Mouse (Mus musculus): ENCODE results near the gene Tnfrsf13c.

GRCm38 (mm10) chr15:82182311-82182710, 41.9 kb downstream of the Tnfrsf13c start:
- no peak for TF ChIP-seq POLR2A (IDR thresholded peaks at IDR 0.05; ENCODE audit: low read depth, low read length)
- TF ChIP-seq MEF2A (IDR thresholded peaks at IDR 0.05; ENCODE audit: borderline replicate concordance, low read depth, low read length) = no peak
- no peak for TF ChIP-seq CHD2 (IDR thresholded peaks at IDR 0.05; ENCODE audit: low read length)
- peak; percentile 12 to 14; a peak in 2 of 4 replicates for TF ChIP-seq CTCF (conservative IDR thresholded peaks at IDR 0.05 in 1 of 2, IDR thresholded peaks at IDR 0.05 in 1 of 2; ENCODE audit: low read depth in 2 of 2, low read length in 2 of 2)
- TF ChIP-seq EP300 (IDR thresholded peaks at IDR 0.05; ENCODE audit: low read length) = no peak
- TF ChIP-seq MAZ (IDR thresholded peaks at IDR 0.05; ENCODE audit: low read depth, low read length) = no peak
- no peak for TF ChIP-seq HCFC1 (IDR thresholded peaks at IDR 0.05; ENCODE audit: low read depth, low read length)
- TF ChIP-seq MYC (IDR thresholded peaks at IDR 0.05; ENCODE audit: low read depth, low read length) = no peak
- no peak for TF ChIP-seq NRF1 (IDR thresholded peaks at IDR 0.05; ENCODE audit: low read depth, low read length)
- no peak for TF ChIP-seq BHLHE40 (IDR thresholded peaks at IDR 0.05; ENCODE audit: low read depth, low read length)
- no peak for TF ChIP-seq JUND (conservative IDR thresholded peaks at IDR 0.05; ENCODE audit: low read depth, low read length)

Data from CH12.LX (cell line).